In genomic region chr4:99941655-99942414, GRCm38 (mm10) we compare ENCODE assay signal across 9 mouse cellular contexts. TPM values are rescaled to one million over a fixed set of nuclear protein-coding genes. Genes with fewer than 3 reads are reported as not detected.
DNase-seq lines count a peak whose midpoint lies in the region; ATAC-seq and TF ChIP-seq lines count a peak whose summit lies in the region.
"Had no signal": no experiment of that assay in that cellular context is flagged by ENCODE, and none has a peak within 500 bp of the region (broad histone marks: within the 10 kb centered on the region; RNA-seq: fewer than 3 reads in every experiment).

No protein-coding gene starts in this region.

- peak; percentile 68 for ATAC-seq in lung, embryonic 16.5 days (ENCODE audit: low read depth)
- no peak for ATAC-seq in neural tube, embryonic 15.5 days (ENCODE audit: low FRiP score)

- TF ChIP-seq CTCF in left cerebral cortex, adult 2 months (IDR thresholded peaks at IDR 0.05): peak; percentile 33

- no peak overlapping the region for H3K27ac ChIP-seq in left cerebral cortex, adult 2 months
- H3K27ac ChIP-seq in lung, embryonic 16.5 days (ENCODE audit: low read length): no peak overlapping the region; the same call in 1 of the 2 replicates
- no peak overlapping the region for H3K27ac ChIP-seq in neural tube, embryonic 15.5 days (replicated peaks)
- H3K27ac ChIP-seq: limb, embryonic 13.5 days had no signal

- H3K4me3 ChIP-seq in left cerebral cortex, adult 2 months: no peak overlapping the region
- H3K4me3 ChIP-seq in lung, embryonic 16.5 days (ENCODE audit: low read length): no peak overlapping the region
- no peak overlapping the region for H3K4me3 ChIP-seq in neural tube, embryonic 15.5 days (replicated peaks)
- H3K4me3 ChIP-seq: limb, embryonic 13.5 days had no signal

- no peaks in the 10 kb centered on the region for H3K27me3 ChIP-seq in lung, embryonic 16.5 days (ENCODE audit: control insufficient read depth, insufficient read depth, low read depth, low read length)
- H3K27me3 ChIP-seq in neural tube, embryonic 15.5 days (replicated peaks): no peaks in the 10 kb centered on the region
- H3K27me3 ChIP-seq: limb, embryonic 13.5 days had no signal

- DNase-seq in left cerebral cortex, adult 2 months (ENCODE audit: extremely low spot score in 1 of 2, low spot score in 2 of 2): no peak
- DNase-seq in left cerebral cortex, adult 18-20 months (ENCODE audit: low spot score in 2 of 2): no peak
- DNase-seq in adrenal gland, adult 8-10 months: peak; percentile 78
- DNase-seq in heart, postnatal 36 days: peak; percentile 28 to 44
- no peak for DNase-seq in embryo, embryonic 9.5 days (ENCODE audit: extremely low spot score)
- no peak for DNase-seq in left cerebral cortex, adult 11 months (ENCODE audit: low spot score)

- no peak overlapping the region; the same call in 1 of the 2 replicates for H3K4me2 ChIP-seq in lung, embryonic 16.5 days (ENCODE audit: low read depth, low read length)
- no peak overlapping the region for H3K4me2 ChIP-seq in neural tube, embryonic 15.5 days
- H3K4me2 ChIP-seq: limb, embryonic 13.5 days had no signal

- no peak overlapping the region for H3K9ac ChIP-seq in lung, embryonic 16.5 days (ENCODE audit: low read length)
- H3K9ac ChIP-seq in neural tube, embryonic 15.5 days (replicated peaks): no peak overlapping the region
- H3K9ac ChIP-seq: limb, embryonic 13.5 days had no signal

- H3K4me1 ChIP-seq in lung, embryonic 16.5 days (replicated peaks; ENCODE audit: control insufficient read depth, insufficient read depth, low read length): peaks cover 16% of the 10 kb centered on the region
- peaks cover 6% of the 10 kb centered on the region; the same call in 1 of the 2 replicates for H3K4me1 ChIP-seq in neural tube, embryonic 15.5 days

- no peaks in the 10 kb centered on the region for H3K9me3 ChIP-seq in lung, embryonic 16.5 days (ENCODE audit: control insufficient read depth, low read length)
- H3K9me3 ChIP-seq in neural tube, embryonic 15.5 days (replicated peaks): no peaks in the 10 kb centered on the region
- H3K9me3 ChIP-seq: limb, embryonic 13.5 days had no signal

- 56% methylated on average over 10 of the region's 10 CpGs for WGBS in lung, embryonic 16.5 days
- 67% methylated on average over 10 of the region's 10 CpGs for WGBS in neural tube, embryonic 15.5 days

- no peaks in the 10 kb centered on the region for H3K36me3 ChIP-seq in lung, embryonic 16.5 days (ENCODE audit: control insufficient read depth, insufficient read depth, low read length)
- no peaks in the 10 kb centered on the region for H3K36me3 ChIP-seq in neural tube, embryonic 15.5 days
- H3K36me3 ChIP-seq: limb, embryonic 13.5 days had no signal

- intact Hi-C loops in left cerebral cortex, adult 2 months (cut with DNase I): loop anchor here (5.0 kb wide), 1 partner anchor 465 kb away; no protein-coding TSS in a partner anchor
- intact Hi-C loops in heart, postnatal 36 days (cut with DNase I): loop anchor here (10.0 kb wide), 1 partner anchor 153 kb away; the partner anchor contains the start of gene Ror1

RNA-seq across cellular contexts. Expression of gene Itgb3bp, which starts 12.2 kb away (rescaled TPM):
- total RNA-seq in left cerebral cortex, adult 2 months (2021): 1 to 10 TPM; 4.1 to 4.8 TPM
- 1 to 10 TPM; 3.3 to 5.6 TPM for total RNA-seq in left cerebral cortex, adult 18-20 months (2021)
- total RNA-seq in adrenal gland, adult 8-10 months (2022): 1 to 10 TPM; 5.5 to 8.7 (median 6.9) TPM
- 1 to 10 TPM; 5.7 to 6.0 TPM for total RNA-seq in heart, postnatal 36 days (2021)
- 36.8 and 44.9 TPM in 2 replicates for polyA plus RNA-seq in lung, embryonic 16.5 days (2015; fragmentation: Nextera tagmentation; extraction: Ambion mirVana)
- polyA plus RNA-seq in neural tube, embryonic 15.5 days (2015; fragmentation: Nextera tagmentation; extraction: Ambion mirVana): 13.1 and 17.3 TPM in 2 replicates

RNA-seq across cellular contexts. Expression of gene Pgm1, which starts 12.6 kb away (rescaled TPM):
- total RNA-seq in left cerebral cortex, adult 2 months (2021): 10 to 100 TPM; 50.6 to 52.2 TPM
- total RNA-seq in left cerebral cortex, adult 18-20 months (2021): 10 to 100 TPM; 54.8 to 55.3 TPM
- 100 to 1,000 TPM in 1 of 4 experiments, 10 to 100 TPM in 3; 52.8 to 108 (median 81.8) TPM for total RNA-seq in adrenal gland, adult 8-10 months (2022)
- total RNA-seq in heart, postnatal 36 days (2021): 100 to 1,000 TPM; 248 to 254 TPM
- 90.6 and 101 TPM in 2 replicates for polyA plus RNA-seq in lung, embryonic 16.5 days (2015; fragmentation: Nextera tagmentation; extraction: Ambion mirVana)
- polyA plus RNA-seq in neural tube, embryonic 15.5 days (2015; fragmentation: Nextera tagmentation; extraction: Ambion mirVana): 91.9 and 96.9 TPM in 2 replicates

Comparison
In these comparisons a context has a peak if more than half of its experiments do, and no peak if none do; other contexts are left out.
1. DNase-seq: peak in adrenal gland, adult 8-10 months (single experiment) and heart, postnatal 36 days (2 of 2); none in left cerebral cortex, adult 2 months (0 of 2), left cerebral cortex, adult 18-20 months (0 of 2), embryo, embryonic 9.5 days (single experiment) and left cerebral cortex, adult 11 months (single experiment).